Mouse (Mus musculus): ENCODE measurements around the gene Cercam.
A peak's percentile ranks its signal among the peaks of the same experiment; 100 is the strongest.
"Not testable (repeated sequence)": the region's sequence is repeated elsewhere in the genome, so short reads cannot be mapped to it uniquely, and the experiment has no call there.

Gene Cercam

DNA sequence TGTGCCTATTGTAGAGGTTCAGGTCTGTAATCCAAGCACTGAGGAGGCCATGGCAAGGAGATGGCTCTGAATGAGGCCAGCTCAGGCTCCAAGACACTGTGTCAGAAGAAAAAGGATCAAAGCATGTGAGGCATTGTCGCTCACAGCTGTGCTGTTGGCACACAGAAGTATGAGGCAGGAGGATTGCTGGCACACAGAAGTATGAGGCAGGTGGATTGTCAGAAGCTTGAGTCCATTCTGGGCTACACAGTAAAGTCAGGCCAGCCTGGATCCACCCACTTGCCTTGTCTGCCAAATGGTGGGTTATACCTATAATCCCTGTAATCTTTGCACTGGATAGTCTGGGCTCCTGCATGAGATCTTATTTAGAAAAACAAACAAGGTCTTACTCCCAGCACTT lies 29.1 kb downstream of the Cercam start:
- no peak for DNase-seq (ENCODE audit: low spot score)

- DNase-seq (ENCODE audit: low spot score): no peak
These were observed 33.2 kb downstream of the Cercam start for GRCm38 (mm10) chr2:29902194-29902593.

DNA sequence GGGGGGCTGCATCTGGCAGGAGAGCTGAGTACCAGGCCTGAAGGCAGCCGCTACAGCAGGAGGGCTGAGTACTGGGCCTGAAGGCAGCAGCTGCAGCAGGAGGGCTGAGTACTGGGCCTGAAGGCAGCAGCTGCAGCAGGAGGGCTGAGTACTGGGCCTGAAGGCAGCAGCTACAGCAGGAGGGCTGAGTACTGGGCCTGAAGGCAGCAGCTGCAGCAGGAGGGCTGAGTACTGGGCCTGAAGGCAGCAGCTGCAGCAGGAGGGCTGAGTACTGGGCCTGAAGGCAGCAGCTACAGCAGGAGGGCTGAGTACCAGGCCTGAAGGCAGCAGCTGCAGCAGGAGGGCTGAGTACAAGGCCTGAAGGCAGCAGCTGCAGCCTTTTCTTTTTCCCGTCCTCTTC lies 39.2 kb downstream of the Cercam start:
- DNase-seq (ENCODE audit: low spot score): not testable (repeated sequence)

DNA sequence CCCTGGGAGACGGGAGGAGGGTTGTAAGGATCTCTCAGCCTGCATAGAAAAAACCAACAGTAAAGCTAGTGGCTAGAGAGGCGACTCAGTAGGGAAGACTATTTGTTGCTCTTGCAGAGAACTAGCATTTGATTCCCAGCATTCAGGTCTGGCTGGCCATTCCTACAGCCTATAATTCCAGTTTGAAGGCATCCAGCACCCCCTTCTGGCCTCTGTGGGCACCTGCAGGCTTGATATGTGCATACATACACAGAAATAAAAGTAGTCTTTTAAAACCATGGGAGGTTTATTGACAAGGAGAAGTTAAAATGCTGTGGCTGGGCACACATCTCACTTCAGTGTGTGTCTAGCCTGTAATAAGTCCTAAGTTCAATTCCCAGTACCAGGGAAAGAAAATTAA lies 41.1 kb downstream of the Cercam start:
- no peak for DNase-seq (ENCODE audit: low spot score)

- no peak for DNase-seq (ENCODE audit: low spot score)
These were observed 48.7 kb downstream of the Cercam start for GRCm38 (mm10) chr2:29917621-29918020.

DNA sequence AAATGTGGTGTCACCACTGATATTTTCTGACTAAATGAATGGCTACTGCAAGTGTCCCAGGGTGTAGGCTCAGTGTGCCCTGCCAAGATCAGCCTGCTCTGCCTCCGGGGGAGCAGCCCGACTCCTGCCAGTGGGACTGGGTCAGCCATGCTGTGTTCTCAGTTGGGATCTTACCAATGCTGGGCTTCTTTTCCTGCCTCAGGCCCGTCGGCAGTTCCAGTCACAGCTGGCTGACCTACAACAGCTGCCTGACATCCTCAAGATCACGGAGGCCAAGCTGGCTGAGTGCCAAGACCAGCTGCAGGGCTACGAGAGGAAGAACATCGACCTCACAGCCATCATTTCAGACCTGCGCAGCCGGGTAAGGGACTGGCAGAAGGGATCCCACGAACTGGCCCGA lies 53.0 kb downstream of the Cercam start:
- no peak for DNase-seq (ENCODE audit: low spot score)

DNA sequence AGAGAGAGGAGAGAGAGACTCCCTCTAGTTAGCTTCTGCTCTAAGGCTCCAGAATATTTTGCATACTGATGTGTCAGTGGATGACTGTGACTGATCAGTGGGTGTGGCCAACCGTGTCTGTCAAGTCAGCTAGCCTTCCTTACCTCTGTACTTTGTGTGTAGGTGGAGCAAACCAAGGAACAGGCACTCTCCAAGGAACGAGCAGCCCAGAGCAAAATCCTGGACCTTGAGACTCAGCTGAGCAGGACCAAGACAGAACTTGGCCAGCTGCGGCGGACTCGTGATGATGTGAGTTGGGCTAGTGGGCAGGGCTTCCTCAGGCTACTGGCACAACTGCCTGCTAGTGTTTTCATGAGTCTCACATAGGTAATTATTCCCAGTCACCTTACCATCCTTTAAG lies 57.6 kb downstream of the Cercam start:
- no peak for DNase-seq (ENCODE audit: low spot score)

GRCm38 (mm10) chr2:29930506-29930905 lies 61.5 kb downstream of the Cercam start:
- peak; percentile 18 for DNase-seq (ENCODE audit: low spot score)

DNA sequence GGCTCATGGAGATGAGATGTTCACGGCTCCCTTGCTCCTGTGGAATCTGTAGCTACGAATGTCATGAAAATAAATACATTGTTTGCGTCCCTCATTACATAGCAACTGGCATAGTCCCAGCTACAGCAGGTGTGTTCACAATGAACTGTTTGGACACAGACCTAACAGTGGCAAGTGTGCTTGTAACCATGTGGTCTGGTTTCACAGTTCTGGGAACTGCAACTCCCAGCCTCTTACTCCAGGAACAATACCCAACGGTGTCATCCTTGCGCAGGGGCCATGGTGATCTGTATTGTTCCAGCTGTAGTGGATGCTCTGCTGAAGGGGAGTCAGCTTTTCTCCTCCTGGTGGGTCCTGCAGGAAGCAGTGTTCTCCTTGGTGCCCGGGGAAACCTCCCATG lies 62.2 kb downstream of the Cercam start:
- no peak for DNase-seq (ENCODE audit: low spot score)
